Mouse (Mus musculus): ENCODE measurements around the gene Wdr93. TPM values are rescaled to one million over a fixed set of nuclear protein-coding genes. Genes with fewer than 3 reads are reported as not detected.

Gene Wdr93
- total and polyA plus RNA-seq, 3 experiments, result 0.75 to 1.3 (median 1.2) TPM

- Histone ChIP-seq H3K4me2 (ENCODE audit: insufficient read depth, low read depth, poor library complexity, severe bottlenecking) (no peak overlapping the region), H3K27me3 (replicated peaks) (no peaks in the 10 kb centered on the region), H3K4me1 (ENCODE audit: control insufficient read depth in 1 of 2, insufficient read depth in 2 of 2) (no peaks in the 10 kb centered on the region), H3K79me2 (replicated peaks; ENCODE audit: control insufficient read depth, extremely low read depth, insufficient read depth, poor library complexity, severe bottlenecking) (no peaks in the 10 kb centered on the region), H3K9ac (ENCODE audit: insufficient read depth, low read depth) (no peak overlapping the region), H3K9me3 (replicated peaks; ENCODE audit: low read length) (no peaks in the 10 kb centered on the region), H3K4me3 (replicated peaks in 1 of 3; ENCODE audit: low read depth in 2 of 3, low read length in 2 of 3, poor library complexity in 1 of 3) (no peak overlapping the region), H3K27ac (ENCODE audit: insufficient read depth, low read depth) (no peak overlapping the region), H3K36me3 (replicated peaks in 1 of 2; ENCODE audit: control insufficient read depth in 1 of 2, insufficient read depth in 1 of 2, low read length in 1 of 2) (no peaks in the 10 kb centered on the region)
- dilution Hi-C loops (cut with MboI; ENCODE audit: extremely low pct_ligation_motif_present, extremely low pct_unique_long_range_greater_than_20kb, low sequenced_read_pairs) (no loop called here), in situ Hi-C loops (cut with MboI; ENCODE audit: low pct_ligation_motif_present, low pct_unique_long_range_greater_than_20kb, low sequenced_read_pairs) (no loop called here)
- no peak for DNase-seq (ENCODE audit: extremely low read depth)
- TF ChIP-seq GABPA (IDR thresholded peaks at IDR 0.05; ENCODE audit: insufficient replicate concordance, low read depth, low read length) (no peak), ELF1 (IDR thresholded peaks at IDR 0.05; ENCODE audit: low read depth, low read length) (no peak), USF1 (IDR thresholded peaks at IDR 0.05; ENCODE audit: low read depth, low read length) (no peak), HCFC1 (IDR thresholded peaks at IDR 0.05; ENCODE audit: low read depth, low read length) (no peak), CHD1 (IDR thresholded peaks at IDR 0.05; ENCODE audit: low read depth, low read length) (no peak), MAZ (IDR thresholded peaks at IDR 0.05; ENCODE audit: low read depth, low read length) (no peak), SIN3A (IDR thresholded peaks at IDR 0.05; ENCODE audit: low read length) (no peak), MYC (IDR thresholded peaks at IDR 0.05; ENCODE audit: low read depth, low read length) (no peak), BHLHE40 (IDR thresholded peaks at IDR 0.05; ENCODE audit: low read depth, low read length) (no peak), NELFE (IDR thresholded peaks at IDR 0.05; ENCODE audit: low read depth, low read length) (no peak), POLR2A (IDR thresholded peaks at IDR 0.05; ENCODE audit: low read depth, low read length) (no peak), MXI1 (IDR thresholded peaks at IDR 0.05; ENCODE audit: low read depth, low read length) (no peak), MEF2A (IDR thresholded peaks at IDR 0.05; ENCODE audit: borderline replicate concordance, low read depth, low read length) (no peak), RAD21 (IDR thresholded peaks at IDR 0.05; ENCODE audit: low read depth, low read length) (no peak), ETS1 (conservative IDR thresholded peaks at IDR 0.05; ENCODE audit: low read depth, low read length) (no peak), ZC3H11A (IDR thresholded peaks at IDR 0.05; ENCODE audit: low read depth, low read length) (no peak), EP300 (IDR thresholded peaks at IDR 0.05; ENCODE audit: low read length) (no peak), IRF4 (IDR thresholded peaks at IDR 0.05; ENCODE audit: low read depth, low read length) (no peak)
Observed at GRCm38 (mm10) chr7:79761124-79761876, 18.3 kb downstream of the Wdr93 start.

GRCm38 (mm10) chr7:79762106-79762505 lies 19.1 kb downstream of the Wdr93 start:
- no peaks in the 10 kb centered on the region for H3K4me1 ChIP-seq (ENCODE audit: control insufficient read depth in 1 of 2, insufficient read depth in 2 of 2)

More at GRCm38 (mm10) chr7:79762106-79762505, 19.1 kb downstream of the Wdr93 start:
- Histone ChIP-seq H3K27ac (ENCODE audit: insufficient read depth, low read depth) (no peak overlapping the region), H3K9me3 (replicated peaks; ENCODE audit: low read length) (no peaks in the 10 kb centered on the region), H3K79me2 (replicated peaks; ENCODE audit: control insufficient read depth, extremely low read depth, insufficient read depth, poor library complexity, severe bottlenecking) (no peaks in the 10 kb centered on the region), H3K4me3 (replicated peaks in 1 of 3; ENCODE audit: low read depth in 2 of 3, low read length in 2 of 3, poor library complexity in 1 of 3) (no peak overlapping the region), H3K4me2 (ENCODE audit: insufficient read depth, low read depth, poor library complexity, severe bottlenecking) (no peak overlapping the region), H3K27me3 (replicated peaks) (no peaks in the 10 kb centered on the region), H3K9ac (ENCODE audit: insufficient read depth, low read depth) (no peak overlapping the region), H3K36me3 (replicated peaks in 1 of 2; ENCODE audit: control insufficient read depth in 1 of 2, insufficient read depth in 1 of 2, low read length in 1 of 2) (no peaks in the 10 kb centered on the region)
- dilution Hi-C loops (cut with MboI; ENCODE audit: extremely low pct_ligation_motif_present, extremely low pct_unique_long_range_greater_than_20kb, low sequenced_read_pairs), result no loop called here
- in situ Hi-C loops (cut with MboI; ENCODE audit: low pct_ligation_motif_present, low pct_unique_long_range_greater_than_20kb, low sequenced_read_pairs), result no loop called here
- TF ChIP-seq USF1 (IDR thresholded peaks at IDR 0.05; ENCODE audit: low read depth, low read length), result no peak
- no peak for TF ChIP-seq ZNF384 (IDR thresholded peaks at IDR 0.05; ENCODE audit: low read depth, low read length)
- no peak for TF ChIP-seq MAZ (IDR thresholded peaks at IDR 0.05; ENCODE audit: low read depth, low read length)
- TF ChIP-seq TCF12 (IDR thresholded peaks at IDR 0.05; ENCODE audit: low read depth, low read length), result no peak
- TF ChIP-seq MAX (IDR thresholded peaks at IDR 0.05; ENCODE audit: low read length), result no peak
- TF ChIP-seq USF2 (conservative IDR thresholded peaks at IDR 0.05; ENCODE audit: low read depth, low read length), result no peak
- TF ChIP-seq RCOR1 (conservative IDR thresholded peaks at IDR 0.05; ENCODE audit: low read depth, low read length), result no peak
- TF ChIP-seq SMC3 (IDR thresholded peaks at IDR 0.05; ENCODE audit: low read depth, low read length), result no peak
- no peak for TF ChIP-seq JUN (IDR thresholded peaks at IDR 0.05; ENCODE audit: insufficient read depth, low read depth, low read length)
- TF ChIP-seq MYC (IDR thresholded peaks at IDR 0.05; ENCODE audit: low read depth, low read length), result no peak
- no peak for TF ChIP-seq HCFC1 (IDR thresholded peaks at IDR 0.05; ENCODE audit: low read depth, low read length)
- no peak for TF ChIP-seq CHD2 (IDR thresholded peaks at IDR 0.05; ENCODE audit: low read length)
- TF ChIP-seq TBP (conservative IDR thresholded peaks at IDR 0.05; ENCODE audit: low read depth, low read length), result no peak
- no peak for TF ChIP-seq GABPA (IDR thresholded peaks at IDR 0.05; ENCODE audit: insufficient replicate concordance, low read depth, low read length)
- no peak for TF ChIP-seq ZKSCAN1 (IDR thresholded peaks at IDR 0.05; ENCODE audit: borderline replicate concordance, low read depth, low read length)
- TF ChIP-seq ZMIZ1 (IDR thresholded peaks at IDR 0.05; ENCODE audit: low read depth, low read length), result no peak
- no peak for TF ChIP-seq KAT2A (IDR thresholded peaks at IDR 0.05; ENCODE audit: insufficient replicate concordance, low read length)
- TF ChIP-seq CHD1 (IDR thresholded peaks at IDR 0.05; ENCODE audit: low read depth, low read length), result no peak
- no peak for TF ChIP-seq RAD21 (IDR thresholded peaks at IDR 0.05; ENCODE audit: low read depth, low read length)
- DNase-seq (ENCODE audit: extremely low read depth), result no peak
